Mouse (Mus musculus): Measurements from ENCODE around the gene Tmem140. TPM values are rescaled to one million over a fixed set of nuclear protein-coding genes. Genes with fewer than 3 reads are reported as not detected.

The Tmem140 gene
- polyA plus RNA-seq, 1 experiment from 2014 or later, result 1.5 TPM

GRCm38 (mm10) chr6:34889185-34889584, 26.2 kb downstream of the Tmem140 start:
- WGBS, result 67% methylated on average over 4 of the region's 4 CpGs
- H3K9me3 ChIP-seq (ENCODE audit: control insufficient read depth, low read length), result no peaks in the 10 kb centered on the region
- no peak overlapping the region for H3K4me3 ChIP-seq (replicated peaks; ENCODE audit: low read length)
- no peak overlapping the region for H3K4me2 ChIP-seq (ENCODE audit: low read length)
- H3K27ac ChIP-seq (ENCODE audit: low read length), result no peak overlapping the region
- H3K36me3 ChIP-seq (ENCODE audit: control insufficient read depth, insufficient read depth), result no peaks in the 10 kb centered on the region; the same call in 1 of the 2 replicates
- no peak overlapping the region for H3K9ac ChIP-seq (replicated peaks; ENCODE audit: low read depth, low read length)
- H3K27me3 ChIP-seq (replicated peaks; ENCODE audit: control insufficient read depth, insufficient read depth, low read length), result no peaks in the 10 kb centered on the region
- peaks cover 9% of the 10 kb centered on the region for H3K4me1 ChIP-seq (replicated peaks; ENCODE audit: control insufficient read depth, insufficient read depth, low read length)
- no peak for ATAC-seq

- 90% methylated on average over 7 of the region's 7 CpGs for WGBS
- Histone ChIP-seq H3K4me1 (replicated peaks; ENCODE audit: control insufficient read depth, insufficient read depth, low read length) (no peaks in the 10 kb centered on the region), H3K9ac (replicated peaks; ENCODE audit: low read depth, low read length) (no peak overlapping the region), H3K27me3 (replicated peaks; ENCODE audit: control insufficient read depth, insufficient read depth, low read length) (no peaks in the 10 kb centered on the region), H3K36me3 (ENCODE audit: control insufficient read depth, insufficient read depth) (peaks cover 2% of the 10 kb centered on the region; the same call in 1 of the 2 replicates), H3K27ac (ENCODE audit: low read length) (no peak overlapping the region), H3K4me2 (ENCODE audit: low read length) (no peak overlapping the region), H3K4me3 (replicated peaks; ENCODE audit: low read length) (no peak overlapping the region), H3K9me3 (ENCODE audit: control insufficient read depth, low read length) (no peaks in the 10 kb centered on the region)
- no peak for ATAC-seq
Observed at GRCm38 (mm10) chr6:34895569-34895968, 32.6 kb downstream of the Tmem140 start.

GRCm38 (mm10) chr6:34896168-34896780, 33.3 kb downstream of the Tmem140 start:
- Histone ChIP-seq H3K4me1 (replicated peaks; ENCODE audit: control insufficient read depth, insufficient read depth, low read length) (no peaks in the 10 kb centered on the region), H3K4me2 (ENCODE audit: low read length) (no peak overlapping the region), H3K9ac (replicated peaks; ENCODE audit: low read depth, low read length) (no peak overlapping the region), H3K4me3 (replicated peaks; ENCODE audit: low read length) (no peak overlapping the region), H3K36me3 (ENCODE audit: control insufficient read depth, insufficient read depth) (peaks cover 3% of the 10 kb centered on the region; the same call in 1 of the 2 replicates), H3K9me3 (ENCODE audit: control insufficient read depth, low read length) (no peaks in the 10 kb centered on the region), H3K27me3 (replicated peaks; ENCODE audit: control insufficient read depth, insufficient read depth, low read length) (no peaks in the 10 kb centered on the region), H3K27ac (ENCODE audit: low read length) (no peak overlapping the region)
- 59% methylated on average over 16 of the region's 16 CpGs for WGBS
- ATAC-seq, result no peak

- no peak for ATAC-seq
- Histone ChIP-seq H3K4me2 (ENCODE audit: low read length) (no peak overlapping the region), H3K27ac (ENCODE audit: low read length) (no peak overlapping the region), H3K4me1 (replicated peaks; ENCODE audit: control insufficient read depth, insufficient read depth, low read length) (no peaks in the 10 kb centered on the region), H3K36me3 (ENCODE audit: control insufficient read depth, insufficient read depth) (peaks cover 6% of the 10 kb centered on the region; the same call in 1 of the 2 replicates), H3K9ac (replicated peaks; ENCODE audit: low read depth, low read length) (no peak overlapping the region), H3K4me3 (replicated peaks; ENCODE audit: low read length) (no peak overlapping the region), H3K9me3 (ENCODE audit: control insufficient read depth, low read length) (no peaks in the 10 kb centered on the region), H3K27me3 (replicated peaks; ENCODE audit: control insufficient read depth, insufficient read depth, low read length) (no peaks in the 10 kb centered on the region)
- 97% methylated on average over 2 of the region's 2 CpGs for WGBS
Observed at GRCm38 (mm10) chr6:34899127-34899526, 36.2 kb downstream of the Tmem140 start.

GRCm38 (mm10) chr6:34900990-34901389, 38.0 kb downstream of the Tmem140 start:
- H3K27me3 ChIP-seq (replicated peaks; ENCODE audit: control insufficient read depth, insufficient read depth, low read length), result no peaks in the 10 kb centered on the region
- H3K4me1 ChIP-seq (replicated peaks; ENCODE audit: control insufficient read depth, insufficient read depth, low read length), result no peaks in the 10 kb centered on the region
- no peak overlapping the region for H3K27ac ChIP-seq (ENCODE audit: low read length)
- no peak for ATAC-seq
- no peak overlapping the region for H3K4me3 ChIP-seq (replicated peaks; ENCODE audit: low read length)
- 77% methylated on average over 2 of the region's 2 CpGs for WGBS
- H3K9ac ChIP-seq (replicated peaks; ENCODE audit: low read depth, low read length), result no peak overlapping the region
- no peak overlapping the region for H3K4me2 ChIP-seq (ENCODE audit: low read length)
- no peaks in the 10 kb centered on the region for H3K9me3 ChIP-seq (ENCODE audit: control insufficient read depth, low read length)
- peaks cover 12% of the 10 kb centered on the region for H3K36me3 ChIP-seq (ENCODE audit: control insufficient read depth, insufficient read depth)

- Histone ChIP-seq H3K9me3 (ENCODE audit: control insufficient read depth, low read length) (no peaks in the 10 kb centered on the region), H3K4me1 (replicated peaks; ENCODE audit: control insufficient read depth, insufficient read depth, low read length) (no peaks in the 10 kb centered on the region), H3K4me2 (ENCODE audit: low read length) (no peak overlapping the region), H3K4me3 (replicated peaks; ENCODE audit: low read length) (no peak overlapping the region), H3K27me3 (replicated peaks; ENCODE audit: control insufficient read depth, insufficient read depth, low read length) (no peaks in the 10 kb centered on the region), H3K27ac (ENCODE audit: low read length) (no peak overlapping the region), H3K9ac (replicated peaks; ENCODE audit: low read depth, low read length) (no peak overlapping the region), H3K36me3 (ENCODE audit: control insufficient read depth, insufficient read depth) (peaks cover 12% of the 10 kb centered on the region)
- no peak for ATAC-seq
- 76% methylated on average over 9 of the region's 9 CpGs for WGBS
Observed at GRCm38 (mm10) chr6:34901911-34902444, 39.0 kb downstream of the Tmem140 start.

GRCm38 (mm10) chr6:34902578-34902977, 39.6 kb downstream of the Tmem140 start:
- peaks cover 12% of the 10 kb centered on the region for H3K36me3 ChIP-seq (ENCODE audit: control insufficient read depth, insufficient read depth)
- no peak overlapping the region for H3K9ac ChIP-seq (replicated peaks; ENCODE audit: low read depth, low read length)
- ATAC-seq, result no peak
- no peaks in the 10 kb centered on the region for H3K27me3 ChIP-seq (replicated peaks; ENCODE audit: control insufficient read depth, insufficient read depth, low read length)
- no peak overlapping the region for H3K4me3 ChIP-seq (replicated peaks; ENCODE audit: low read length)
- H3K4me2 ChIP-seq (ENCODE audit: low read length), result no peak overlapping the region
- 94% methylated on average over 7 of the region's 7 CpGs for WGBS
- no peak overlapping the region for H3K27ac ChIP-seq (ENCODE audit: low read length)
- no peaks in the 10 kb centered on the region for H3K9me3 ChIP-seq (ENCODE audit: control insufficient read depth, low read length)
- no peaks in the 10 kb centered on the region for H3K4me1 ChIP-seq (replicated peaks; ENCODE audit: control insufficient read depth, insufficient read depth, low read length)

GRCm38 (mm10) chr6:34903441-34903840, 40.5 kb downstream of the Tmem140 start:
- Histone ChIP-seq H3K27ac (ENCODE audit: low read length) (no peak overlapping the region), H3K4me1 (replicated peaks; ENCODE audit: control insufficient read depth, insufficient read depth, low read length) (no peaks in the 10 kb centered on the region), H3K36me3 (ENCODE audit: control insufficient read depth, insufficient read depth) (peaks cover 12% of the 10 kb centered on the region), H3K9me3 (ENCODE audit: control insufficient read depth, low read length) (no peaks in the 10 kb centered on the region), H3K9ac (replicated peaks; ENCODE audit: low read depth, low read length) (no peak overlapping the region), H3K27me3 (replicated peaks; ENCODE audit: control insufficient read depth, insufficient read depth, low read length) (no peaks in the 10 kb centered on the region), H3K4me3 (replicated peaks; ENCODE audit: low read length) (no peak overlapping the region), H3K4me2 (ENCODE audit: low read length) (no peak overlapping the region)
- WGBS, result 84% methylated on average over 5 of the region's 5 CpGs
- ATAC-seq, result no peak

GRCm38 (mm10) chr6:34903851-34904250, 40.9 kb downstream of the Tmem140 start:
- ATAC-seq, result no peak
- no peak overlapping the region for H3K9ac ChIP-seq (replicated peaks; ENCODE audit: low read depth, low read length)
- peaks cover 12% of the 10 kb centered on the region for H3K36me3 ChIP-seq (ENCODE audit: control insufficient read depth, insufficient read depth)
- no peaks in the 10 kb centered on the region for H3K4me1 ChIP-seq (replicated peaks; ENCODE audit: control insufficient read depth, insufficient read depth, low read length)
- no peak overlapping the region for H3K4me2 ChIP-seq (ENCODE audit: low read length)
- H3K9me3 ChIP-seq (ENCODE audit: control insufficient read depth, low read length), result no peaks in the 10 kb centered on the region
- WGBS, result 90% methylated on average over 10 of the region's 10 CpGs
- no peaks in the 10 kb centered on the region for H3K27me3 ChIP-seq (replicated peaks; ENCODE audit: control insufficient read depth, insufficient read depth, low read length)
- H3K27ac ChIP-seq (ENCODE audit: low read length), result no peak overlapping the region
- H3K4me3 ChIP-seq (replicated peaks; ENCODE audit: low read length), result no peak overlapping the region
